Mouse (Mus musculus) MEL (cell line): ENCODE measurements around the gene Rxfp1.

Experiments
- CTCF ChIP-seq, 3 experiments: IDR thresholded peaks in 2 of 3; conservative IDR thresholded peaks in 1 of 3; 2 replicates each; pipeline ENCODE4 v1.5.1; 2011 to 2012; ENCODE audit warnings: low read length in 3 of 3, low read depth in 2 of 3, mild to moderate bottlenecking in 2 of 3, improper control_type of control experiment in 1 of 3, inconsistent platforms in 1 of 3, mixed read lengths in 1 of 3, moderate library complexity in 1 of 3; ENCODE audit not compliant: control insufficient read depth in 1 of 3, insufficient read depth in 1 of 3, poor library complexity in 1 of 3, severe bottlenecking in 1 of 3
- EP300 ChIP-seq, 2 experiments: IDR thresholded peaks; 2 replicates each; pipeline ENCODE4 v1.6.1; 2011; ENCODE audit warnings: improper control_type of control experiment in 2 of 2, low read length in 2 of 2, low read depth in 1 of 2, mild to moderate bottlenecking in 1 of 2
- ETS1 ChIP-seq: IDR thresholded peaks from 2 replicates; pipeline ENCODE4 v1.6.1; 2012; ENCODE audit warnings: low read depth, mild to moderate bottlenecking, inconsistent platforms, low read length, improper control_type of control experiment, moderate library complexity
- GABPA ChIP-seq: IDR thresholded peaks from 2 replicates; pipeline ENCODE4 v1.6.1; 2012; ENCODE audit warnings: low read depth, mild to moderate bottlenecking, inconsistent platforms, low read length, improper control_type of control experiment, moderate library complexity
- MEF2A ChIP-seq: IDR thresholded peaks from 2 replicates; pipeline ENCODE4 v1.6.1; 2014; ENCODE audit warnings: low read depth, mild to moderate bottlenecking, inconsistent platforms, low read length, improper control_type of control experiment; ENCODE audit not compliant: poor library complexity, insufficient replicate concordance, severe bottlenecking; ENCODE audit errors: extremely low read depth
- POLR2A ChIP-seq, 2 experiments: IDR thresholded peaks; 2 replicates each; pipeline ENCODE4 v1.6.1; 2011 to 2012; ENCODE audit warnings: low read length in 2 of 2, mild to moderate bottlenecking in 2 of 2, control low read depth in 1 of 2, improper control_type of control experiment in 1 of 2, low read depth in 1 of 2, moderate library complexity in 1 of 2; ENCODE audit not compliant: control insufficient read depth in 1 of 2, insufficient read depth in 1 of 2, poor library complexity in 1 of 2
- POLR2AphosphoS2 ChIP-seq: IDR thresholded peaks from 2 replicates; pipeline ENCODE4 v1.6.1; 2011; ENCODE audit warnings: low read length, improper control_type of control experiment
- RAD21 ChIP-seq: IDR thresholded peaks from 2 replicates; pipeline ENCODE4 v1.6.1; 2011; ENCODE audit warnings: mild to moderate bottlenecking, low read depth, low read length, improper control_type of control experiment
- TCF12 ChIP-seq: IDR thresholded peaks from 2 replicates; pipeline ENCODE4 v1.6.1; 2014; ENCODE audit warnings: low read depth, mild to moderate bottlenecking, inconsistent platforms, low read length, improper control_type of control experiment, moderate library complexity
- USF2 ChIP-seq, 2 experiments: IDR thresholded peaks; 2 replicates each; pipeline ENCODE4 v1.6.1; 2011 to 2012; ENCODE audit warnings: improper control_type of control experiment in 2 of 2, low read length in 2 of 2, borderline replicate concordance in 1 of 2, inconsistent platforms in 1 of 2, low read depth in 1 of 2, mild to moderate bottlenecking in 1 of 2; ENCODE audit not compliant: insufficient read depth in 1 of 2

DNA sequence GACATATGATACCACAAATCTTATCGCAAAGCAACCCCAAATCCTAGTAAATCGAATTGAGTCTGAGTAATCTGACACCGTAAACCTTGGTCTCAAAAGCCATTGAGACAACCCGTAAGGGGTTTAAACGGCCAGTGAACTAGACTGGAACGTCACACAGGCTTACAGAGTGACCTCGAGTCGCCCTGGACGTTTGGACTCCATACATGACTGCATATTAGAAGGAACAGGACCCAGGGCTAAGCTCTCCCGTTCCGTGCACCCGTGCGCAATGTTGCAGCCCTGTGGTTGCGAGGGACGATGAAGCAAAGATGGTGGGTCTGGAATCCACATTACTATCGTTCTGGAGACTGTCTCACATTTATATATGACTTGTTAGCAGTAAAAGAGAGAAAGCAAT is 65.5 kb downstream of the Rxfp1 start:
- TF ChIP-seq CTCF (IDR thresholded peaks at IDR 0.05 in 2 of 3, conservative IDR thresholded peaks at IDR 0.05 in 1 of 3; ENCODE audit: control insufficient read depth in 1 of 3, insufficient read depth in 1 of 3, low read depth in 2 of 3, low read length in 3 of 3, poor library complexity in 1 of 3, severe bottlenecking in 1 of 3) (no peak), ETS1 (no peak), POLR2A (IDR thresholded peaks at IDR 0.05; ENCODE audit: control insufficient read depth in 1 of 2, insufficient read depth in 1 of 2, low read depth in 1 of 2, low read length in 2 of 2, poor library complexity in 1 of 2) (no peak), POLR2AphosphoS2 (no peak), EP300 (IDR thresholded peaks at IDR 0.05; ENCODE audit: low read depth in 1 of 2, low read length in 2 of 2) (no peak), RAD21 (no peak), GABPA (no peak), TCF12 (no peak), USF2 (IDR thresholded peaks at IDR 0.05; ENCODE audit: borderline replicate concordance in 1 of 2, insufficient read depth in 1 of 2, low read depth in 1 of 2, low read length in 2 of 2) (no peak), MEF2A (no peak)
